Mouse (Mus musculus) T-helper 17 cell (primary cell): ENCODE measurements at regions not wholly inside any gene's neighbourhood (a gene's known extent, or its start where the extent isn't known, plus 50 kb on each side); places are given as distances from the start of the nearest gene placed in this dataset.

ENCODE experiments used
- in situ Hi-C, 2 experiments: fragments of 300-600 bp; cut with MboI, MseI; formaldehyde crosslinking; loops; 1 replicate in 1 of 2; 2 replicates in 1 of 2; pipeline ENCODE4 v1.15.1; 2025; ENCODE audit warnings: high pct_unique_total_duplicates in 2 of 2

- in situ Hi-C loops: no loop called here
These were observed 168.6 kb downstream of the Insc start for GRCm38 (mm10) chr7:114912109-114912508.

- in situ Hi-C loops: no loop called here
These were observed 178.7 kb downstream of the Insc start for GRCm38 (mm10) chr7:114922155-114922554.

- in situ Hi-C loops: loop anchor here in 1 of 2 experiments (25.0 kb wide), 1 partner anchor 1922 kb away; no protein-coding TSS in a partner anchor
These were observed 190.4 kb downstream of the Insc start for GRCm38 (mm10) chr7:114933861-114934260.

- in situ Hi-C loops: no loop called here
These were observed 207.3 kb downstream of the Insc start for GRCm38 (mm10) chr7:114950759-114951158.

GRCm38 (mm10) chr7:114963206-114963605 is 219.7 kb downstream of the Insc start:
- in situ Hi-C loops: no loop called here

- in situ Hi-C loops: no loop called here
These were observed 222.4 kb downstream of the Insc start for GRCm38 (mm10) chr7:114965923-114966322.

GRCm38 (mm10) chr7:114986481-114986880 is 243.0 kb downstream of the Insc start:
- in situ Hi-C loops: no loop called here

- in situ Hi-C loops: no loop called here
These were observed 247.8 kb downstream of the Insc start for GRCm38 (mm10) chr7:114991255-114991654.

- in situ Hi-C loops: no loop called here
These were observed 248.9 kb downstream of the Insc start for GRCm38 (mm10) chr7:114992440-114992839.

- in situ Hi-C loops: no loop called here
These were observed 257.5 kb downstream of the Insc start for GRCm38 (mm10) chr7:115000796-115001524.

GRCm38 (mm10) chr7:115014253-115014998 is 270.9 kb downstream of the Insc start:
- in situ Hi-C loops: no loop called here

- in situ Hi-C loops: no loop called here
These were observed 276.0 kb downstream of the Insc start for GRCm38 (mm10) chr7:115019369-115019958.

- in situ Hi-C loops: no loop called here
These were observed 276.5 kb downstream of the Insc start for GRCm38 (mm10) chr7:115020023-115020422.

- in situ Hi-C loops: no loop called here
These were observed 282.3 kb downstream of the Insc start for GRCm38 (mm10) chr7:115025803-115026202.

GRCm38 (mm10) chr7:115027685-115028084 is 284.2 kb downstream of the Insc start:
- in situ Hi-C loops: no loop called here

- in situ Hi-C loops: no loop called here
These were observed 290.5 kb downstream of the Insc start for GRCm38 (mm10) chr7:115033987-115034386.

- in situ Hi-C loops: loop anchor here in 1 of 2 experiments (25.0 kb wide), 1 partner anchor 1593 kb away; no protein-coding TSS in a partner anchor
These were observed 312.0 kb downstream of the Insc start for GRCm38 (mm10) chr7:115055527-115055926.

GRCm38 (mm10) chr7:115056992-115057645 is 313.6 kb downstream of the Insc start:
- in situ Hi-C loops: loop anchor here in 1 of 2 experiments (25.0 kb wide), 1 partner anchor 1595 kb away; no protein-coding TSS in a partner anchor

- in situ Hi-C loops: loop anchor here in 1 of 2 experiments (25.0 kb wide), 1 partner anchor 1595 kb away; no protein-coding TSS in a partner anchor
These were observed 314.2 kb downstream of the Insc start for GRCm38 (mm10) chr7:115057736-115058135.

- in situ Hi-C loops: loop anchor here in 1 of 2 experiments (25.0 kb wide), 1 partner anchor 1598 kb away; no protein-coding TSS in a partner anchor
These were observed 316.7 kb downstream of the Insc start for GRCm38 (mm10) chr7:115060171-115060570.

- in situ Hi-C loops: loop anchor here in 1 of 2 experiments (25.0 kb wide), 1 partner anchor 1601 kb away; no protein-coding TSS in a partner anchor
These were observed 319.3 kb downstream of the Insc start for GRCm38 (mm10) chr7:115062817-115063216.
